Mouse (Mus musculus) hindbrain, embryonic 14.5 days (tissue): ENCODE data around the gene Cd96. TPM values are rescaled to one million over a fixed set of nuclear protein-coding genes. Genes with fewer than 3 reads are reported as not detected.

Source experiments
- ATAC-seq: fragments of 200-750 bp; cut with Nextera tagmentation; 2 replicates; pipeline ENCODE4 v1.8.0; 2017; ENCODE audit warnings: moderate number of reproducible peaks, mild to moderate bottlenecking, moderate TSS enrichment, moderate library complexity; ENCODE audit not compliant: low FRiP score
- DNase-seq: peaks from one replicate; pipeline ENCODE4 v3.0.0-alpha.2; 2015; ENCODE audit warnings: low spot score
- H3K27ac ChIP-seq: fragments of 300-500 bp; sonication (generic); 2 replicates; pipeline ENCODE4 v1.5.1; 2014; ENCODE audit warnings: mild to moderate bottlenecking, moderate library complexity
- H3K27me3 ChIP-seq: fragments of 300-500 bp; sonication (generic); 2 replicates; pipeline ENCODE4 v1.6.1; 2014; ENCODE audit warnings: mild to moderate bottlenecking, low read length, mixed read lengths; ENCODE audit not compliant: control insufficient read depth, insufficient read depth
- H3K36me3 ChIP-seq: fragments of 300-500 bp; sonication (generic); replicated peaks from 2 replicates; pipeline ENCODE4 v1.6.1; 2014; ENCODE audit not compliant: control insufficient read depth, insufficient read depth
- H3K4me1 ChIP-seq: fragments of 300-500 bp; sonication (generic); replicated peaks from 2 replicates; pipeline ENCODE4 v1.6.1; 2014; ENCODE audit warnings: antibody characterized with exemption, low read length, mixed read lengths; ENCODE audit not compliant: control insufficient read depth, insufficient read depth
- H3K4me2 ChIP-seq: fragments of 300-500 bp; sonication (generic); replicated peaks from 2 replicates; pipeline ENCODE4 v1.6.1; 2014; ENCODE audit warnings: mild to moderate bottlenecking, moderate library complexity
- H3K4me3 ChIP-seq: fragments of 300-500 bp; sonication (generic); replicated peaks from 2 replicates; pipeline ENCODE4 v1.5.1; 2014; ENCODE audit warnings: mild to moderate bottlenecking, low read length
- H3K9ac ChIP-seq: fragments of 300-500 bp; sonication (generic); 2 replicates; pipeline ENCODE4 v1.6.1; 2014
- H3K9me3 ChIP-seq: fragments of 300-500 bp; sonication (generic); 2 replicates; pipeline ENCODE4 v1.6.1; 2016; ENCODE audit warnings: low read length; ENCODE audit not compliant: control insufficient read depth
- WGBS: fragments of 180-500 bp; shearing (Covaris S2); extraction: QIAGEN DNeasy Blood & Tissue Kit; methylation state at CpG from one replicate; pipeline ENCODE4 v1.1.7; 2014; 5-methylcytosine and 5-hydroxymethylcytosine counted together
- polyA plus RNA-seq: library from polyadenylated mRNA; unstranded; fragments of >200 nt; fragmentation: Nextera tagmentation; extraction: Ambion mirVana; gene quantifications from 2 replicates; pipeline ENCODE4 v1.2.1, GENCODE M21; 2014

Gene Cd96
- polyA plus RNA-seq, 1 experiment from 2014 or later: not detected

DNA sequence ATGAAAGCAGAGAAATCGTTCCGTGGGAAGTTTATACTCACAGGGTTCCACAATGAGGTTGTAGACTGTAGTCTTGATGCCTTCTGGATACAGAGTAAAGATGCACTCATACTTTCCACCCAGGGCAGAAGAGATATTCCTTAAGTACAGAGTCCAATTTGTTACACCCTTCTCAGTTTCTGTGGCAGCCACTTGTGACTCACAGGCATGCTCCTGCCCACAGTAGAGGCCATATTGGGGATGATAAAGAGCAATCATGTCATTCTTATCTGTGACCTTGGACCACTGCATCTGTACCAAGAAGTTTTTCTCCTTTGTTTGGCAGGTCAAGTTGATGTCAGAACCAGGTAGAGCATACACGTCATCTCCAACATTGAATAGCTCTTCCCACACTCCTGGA is 2.4 kb downstream of the Cd96 start:
- Histone ChIP-seq H3K4me2 (no peak overlapping the region), H3K27me3 (no peaks in the 10 kb centered on the region), H3K9me3 (no peaks in the 10 kb centered on the region), H3K4me3 (no peak overlapping the region), H3K27ac (no peak overlapping the region), H3K36me3 (no peaks in the 10 kb centered on the region), H3K4me1 (no peaks in the 10 kb centered on the region), H3K9ac (no peak overlapping the region)
- ATAC-seq (no peak), DNase-seq (no peak)
- WGBS: 86% methylated on average over 3 of the region's 3 CpGs

GRCm38 (mm10) chr16:46114727-46115126 is 5.3 kb downstream of the Cd96 start:
- no peak overlapping the region for H3K9ac ChIP-seq
- no peaks in the 10 kb centered on the region for H3K9me3 ChIP-seq
- WGBS: 90% methylated on average over 2 of the region's 2 CpGs
- H3K36me3 ChIP-seq: no peaks in the 10 kb centered on the region
- no peak overlapping the region for H3K27ac ChIP-seq
- H3K27me3 ChIP-seq: no peaks in the 10 kb centered on the region
- no peaks in the 10 kb centered on the region for H3K4me1 ChIP-seq
- DNase-seq (no peak), ATAC-seq (no peak)
- H3K4me3 ChIP-seq: no peak overlapping the region
- no peak overlapping the region for H3K4me2 ChIP-seq

GRCm38 (mm10) chr16:46109536-46109935 is 10.5 kb downstream of the Cd96 start:
- ATAC-seq: no peak
- Histone ChIP-seq H3K4me3 (no peak overlapping the region), H3K9me3 (no peaks in the 10 kb centered on the region), H3K4me1 (no peaks in the 10 kb centered on the region), H3K27ac (no peak overlapping the region), H3K4me2 (no peak overlapping the region), H3K27me3 (no peaks in the 10 kb centered on the region), H3K9ac (no peak overlapping the region), H3K36me3 (no peaks in the 10 kb centered on the region)
- no peak for DNase-seq
- 53% methylated on average over 8 of the region's 8 CpGs for WGBS

GRCm38 (mm10) chr16:46107431-46107830 is 12.6 kb downstream of the Cd96 start:
- H3K4me3 ChIP-seq: no peak overlapping the region
- H3K27me3 ChIP-seq: no peaks in the 10 kb centered on the region
- H3K36me3 ChIP-seq: no peaks in the 10 kb centered on the region
- 63% methylated on average over 4 of the region's 4 CpGs for WGBS
- H3K4me1 ChIP-seq: no peaks in the 10 kb centered on the region
- H3K9me3 ChIP-seq: no peaks in the 10 kb centered on the region
- H3K4me2 ChIP-seq: no peak overlapping the region
- H3K9ac ChIP-seq: no peak overlapping the region
- no peak overlapping the region for H3K27ac ChIP-seq
- DNase-seq (no peak), ATAC-seq (no peak)

- Histone ChIP-seq H3K27ac (no peak overlapping the region), H3K4me1 (no peaks in the 10 kb centered on the region), H3K27me3 (no peaks in the 10 kb centered on the region), H3K36me3 (no peaks in the 10 kb centered on the region), H3K9ac (no peak overlapping the region), H3K9me3 (no peaks in the 10 kb centered on the region), H3K4me3 (no peak overlapping the region), H3K4me2 (no peak overlapping the region)
- 85% methylated on average over 9 of the region's 9 CpGs for WGBS
- ATAC-seq: no peak
- no peak for DNase-seq
Measured at GRCm38 (mm10) chr16:46104491-46104890, 15.6 kb downstream of the Cd96 start.

- Histone ChIP-seq H3K9ac (no peak overlapping the region), H3K4me1 (no peaks in the 10 kb centered on the region), H3K36me3 (no peaks in the 10 kb centered on the region), H3K4me2 (no peak overlapping the region), H3K4me3 (no peak overlapping the region), H3K9me3 (no peaks in the 10 kb centered on the region), H3K27ac (no peak overlapping the region), H3K27me3 (no peaks in the 10 kb centered on the region)
- ATAC-seq (no peak), DNase-seq (no peak)
- 32% methylated on average over 2 of the region's 2 CpGs for WGBS
Measured at GRCm38 (mm10) chr16:46101748-46102147, 18.3 kb downstream of the Cd96 start.

GRCm38 (mm10) chr16:46100286-46100685 is 19.8 kb downstream of the Cd96 start:
- DNase-seq (no peak), ATAC-seq (no peak)
- no peak overlapping the region for H3K27ac ChIP-seq
- H3K4me3 ChIP-seq: no peak overlapping the region
- WGBS: 58% methylated on average over 2 of the region's 2 CpGs
- H3K4me1 ChIP-seq: no peaks in the 10 kb centered on the region
- H3K9me3 ChIP-seq: no peaks in the 10 kb centered on the region
- H3K27me3 ChIP-seq: no peaks in the 10 kb centered on the region
- no peaks in the 10 kb centered on the region for H3K36me3 ChIP-seq
- no peak overlapping the region for H3K4me2 ChIP-seq
- H3K9ac ChIP-seq: no peak overlapping the region

GRCm38 (mm10) chr16:46097421-46097820 is 22.6 kb downstream of the Cd96 start:
- Histone ChIP-seq H3K36me3 (no peaks in the 10 kb centered on the region), H3K9ac (no peak overlapping the region), H3K4me1 (no peaks in the 10 kb centered on the region), H3K27ac (no peak overlapping the region), H3K4me3 (no peak overlapping the region), H3K9me3 (no peaks in the 10 kb centered on the region), H3K27me3 (no peaks in the 10 kb centered on the region), H3K4me2 (no peak overlapping the region)
- 55% methylated on average over 9 of the region's 9 CpGs for WGBS
- DNase-seq: no peak
- ATAC-seq: no peak

- Histone ChIP-seq H3K9me3 (no peaks in the 10 kb centered on the region), H3K4me2 (no peak overlapping the region), H3K36me3 (no peaks in the 10 kb centered on the region), H3K4me3 (no peak overlapping the region), H3K27me3 (no peaks in the 10 kb centered on the region), H3K4me1 (no peaks in the 10 kb centered on the region), H3K27ac (no peak overlapping the region), H3K9ac (no peak overlapping the region)
- 76% methylated on average over 2 of the region's 2 CpGs for WGBS
- no peak for ATAC-seq
- DNase-seq: peak; percentile 31
Measured at GRCm38 (mm10) chr16:46094478-46094877, 25.6 kb downstream of the Cd96 start.

DNA sequence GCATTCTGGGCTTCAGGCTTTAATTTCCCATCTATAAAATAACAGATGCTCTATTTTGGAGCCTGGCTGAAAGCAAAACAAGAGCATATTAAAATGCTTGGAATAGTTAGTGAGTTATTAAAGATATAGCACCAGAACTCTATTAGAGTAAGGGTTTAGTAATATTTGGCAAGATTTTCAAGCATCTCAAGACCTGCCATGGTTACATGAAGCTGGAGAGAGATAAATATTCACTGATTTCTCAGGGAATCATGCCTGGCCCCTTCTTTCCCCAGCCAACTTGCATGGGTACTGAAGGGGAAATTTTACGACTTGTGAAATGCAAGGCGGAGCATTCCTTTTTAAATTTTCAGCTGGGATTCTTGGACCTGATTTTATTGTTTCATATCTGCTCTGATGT is 27.1 kb downstream of the Cd96 start:
- WGBS: 92% methylated on average over 2 of the region's 2 CpGs
- H3K9ac ChIP-seq: no peak overlapping the region
- no peak overlapping the region for H3K4me3 ChIP-seq
- DNase-seq (no peak), ATAC-seq (no peak)
- H3K4me1 ChIP-seq: no peaks in the 10 kb centered on the region
- no peaks in the 10 kb centered on the region for H3K9me3 ChIP-seq
- no peaks in the 10 kb centered on the region for H3K27me3 ChIP-seq
- no peaks in the 10 kb centered on the region for H3K36me3 ChIP-seq
- H3K4me2 ChIP-seq: no peak overlapping the region
- no peak overlapping the region for H3K27ac ChIP-seq
